Mouse (Mus musculus): ENCODE data around the gene Ppp1r14b.

Ppp1r14b gene

GRCm38 (mm10) chr19:6974211-6975205 is at the start of gene Ppp1r14b:
TSS of gene Ppp1r14b (plus strand) at chr19:6974968.
- DNase-seq (ENCODE audit: low spot score), result peak; percentile 84

GRCm38 (mm10) chr19:6925307-6925573 is 49.5 kb upstream of the Ppp1r14b start, which contains the start of gene Catsperz:
TSS of gene Catsperz (minus strand) at chr19:6925380.
- DNase-seq (ENCODE audit: low spot score), result no peak

- no peak for DNase-seq (ENCODE audit: low spot score)
These were observed 49.0 kb upstream of the Ppp1r14b start for GRCm38 (mm10) chr19:6925611-6926329.

- DNase-seq (ENCODE audit: low spot score), result peak; percentile 37
These were observed 48.1 kb upstream of the Ppp1r14b start for GRCm38 (mm10) chr19:6926559-6927255.

- no peak for DNase-seq (ENCODE audit: low spot score)
These were observed 46.7 kb upstream of the Ppp1r14b start for GRCm38 (mm10) chr19:6928080-6928479.

GRCm38 (mm10) chr19:6931002-6931401 is 43.8 kb upstream of the Ppp1r14b start:
- DNase-seq (ENCODE audit: low spot score), result no peak

- DNase-seq (ENCODE audit: low spot score), result no peak
These were observed 42.8 kb upstream of the Ppp1r14b start for GRCm38 (mm10) chr19:6932018-6932417.

GRCm38 (mm10) chr19:6933102-6933435 is 41.7 kb upstream of the Ppp1r14b start:
- no peak for DNase-seq (ENCODE audit: low spot score)

- DNase-seq (ENCODE audit: low spot score), result no peak
These were observed 41.2 kb upstream of the Ppp1r14b start for GRCm38 (mm10) chr19:6933436-6934194.

GRCm38 (mm10) chr19:6934195-6934977 is 40.4 kb upstream of the Ppp1r14b start, which contains the start of gene Kcnk4:
TSS of gene Kcnk4 (minus strand) at chr19:6934515.
- DNase-seq (ENCODE audit: low spot score), result no peak

- no peak for DNase-seq (ENCODE audit: low spot score)
These were observed 38.5 kb upstream of the Ppp1r14b start for GRCm38 (mm10) chr19:6936299-6936698.

- no peak for DNase-seq (ENCODE audit: low spot score)
These were observed 37.0 kb upstream of the Ppp1r14b start for GRCm38 (mm10) chr19:6937541-6938465.

- no peak for DNase-seq (ENCODE audit: low spot score)
These were observed 35.4 kb upstream of the Ppp1r14b start for GRCm38 (mm10) chr19:6939106-6940002.

- DNase-seq (ENCODE audit: low spot score), result no peak
These were observed 34.1 kb upstream of the Ppp1r14b start for GRCm38 (mm10) chr19:6940396-6941351.

GRCm38 (mm10) chr19:6941372-6942248 is 33.2 kb upstream of the Ppp1r14b start, which contains the start of gene Bad:
TSS of gene Bad (plus strand) at chr19:6941861.
- peak; percentile 94 for DNase-seq (ENCODE audit: low spot score)

GRCm38 (mm10) chr19:6942249-6942691 is 32.5 kb upstream of the Ppp1r14b start, which contains the start of gene Gpr137:
TSS of gene Gpr137 (minus strand) at chr19:6942480.
- peak; percentile 95 for DNase-seq (ENCODE audit: low spot score)

Data from ovary, postnatal 36 days (tissue).